ENCODE assay signal across 14 mouse cellular contexts in the genomic region with DNA sequence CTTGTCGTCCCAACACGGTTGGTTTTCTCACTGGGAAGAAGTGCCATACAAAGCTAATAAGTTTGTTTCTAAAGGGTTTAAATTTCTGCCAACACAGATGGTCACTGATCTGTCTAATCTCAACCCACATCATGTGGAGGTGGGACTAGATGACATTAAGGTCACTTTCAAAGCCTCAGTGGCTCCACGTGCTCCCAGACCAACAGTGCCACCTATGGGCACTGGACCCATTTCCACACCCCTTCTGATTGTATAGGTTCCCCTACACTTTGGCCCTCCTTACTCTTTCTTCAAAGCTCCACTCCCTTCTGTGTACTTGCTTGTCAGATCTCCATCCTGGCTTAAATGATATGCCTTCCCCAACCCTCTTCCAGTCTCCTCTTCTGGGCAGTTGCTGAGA. TPM values are rescaled to one million over a fixed set of nuclear protein-coding genes. Genes with fewer than 3 reads are reported as not detected.
DNase-seq lines count a peak whose midpoint lies in the region; ATAC-seq and TF ChIP-seq lines count a peak whose summit lies in the region.
"Had no signal": no experiment of that assay in that cellular context is flagged by ENCODE, and none has a peak within 500 bp of the region (broad histone marks: within the 10 kb centered on the region; RNA-seq: fewer than 3 reads in every experiment).

No protein-coding gene starts in this region.

- H3K27me3 ChIP-seq in heart, adult 2 months (ENCODE audit: control insufficient read depth, insufficient read depth, low read length): no peaks in the 10 kb centered on the region
- H3K27me3 ChIP-seq in liver, adult 2 months (ENCODE audit: control insufficient read depth, insufficient read depth, low read length): no peaks in the 10 kb centered on the region
- H3K27me3 ChIP-seq in liver, embryonic 12.5 days (replicated peaks): 0 out of 2 replicates have a peak, but pooled peaks cover 7% of the 10 kb centered on the region

- no peak overlapping the region for H3K27ac ChIP-seq in heart, adult 2 months
- H3K27ac ChIP-seq in liver, adult 2 months (replicated peaks; ENCODE audit: insufficient read depth, low read depth, low read length): no peak overlapping the region
- no peak overlapping the region for H3K27ac ChIP-seq in liver, embryonic 12.5 days
- H3K27ac ChIP-seq: forebrain, embryonic 10.5 days; midbrain, embryonic 10.5 days had no signal

- peak; percentile 41 for TF ChIP-seq CTCF in heart, adult 2 months (IDR thresholded peaks at IDR 0.05)
- 0 out of 2 replicates have a peak, but pooled peaks have one; percentile 30 for TF ChIP-seq CTCF in liver, adult 2 months (IDR thresholded peaks at IDR 0.05; ENCODE audit: low read depth, low read length)

- H3K4me1 ChIP-seq in heart, adult 2 months (ENCODE audit: control insufficient read depth, insufficient read depth, low read length): no peaks in the 10 kb centered on the region
- no peaks in the 10 kb centered on the region for H3K4me1 ChIP-seq in liver, adult 2 months (ENCODE audit: control insufficient read depth, insufficient read depth, low read length)
- H3K4me1 ChIP-seq in liver, embryonic 12.5 days: no peaks in the 10 kb centered on the region

- H3K4me3 ChIP-seq in heart, adult 2 months: no peak overlapping the region
- H3K4me3 ChIP-seq in liver, adult 2 months (ENCODE audit: insufficient read depth, low read depth, low read length): no peak overlapping the region
- H3K4me3 ChIP-seq in liver, embryonic 12.5 days: no peak overlapping the region
- H3K4me3 ChIP-seq: forebrain, embryonic 10.5 days; midbrain, embryonic 10.5 days had no signal

- no peak for TF ChIP-seq POLR2A in heart, adult 2 months (IDR thresholded peaks at IDR 0.05; ENCODE audit: insufficient read depth, low read depth, low read length)
- no peak for TF ChIP-seq POLR2A in liver, adult 2 months (IDR thresholded peaks at IDR 0.05; ENCODE audit: extremely low read depth, insufficient read depth, low read length)

- intact Hi-C loops in heart, adult 2 months (cut with DNase I): no loop called here
- intact Hi-C loops in heart, postnatal 10 days (cut with DNase I): no loop called here
- intact Hi-C loops in left cerebral cortex, postnatal 4 days (cut with DNase I): no loop called here

- no peak for TF ChIP-seq EP300 in heart, adult 2 months (IDR thresholded peaks at IDR 0.05; ENCODE audit: insufficient read depth, low read depth, low read length)

- H3K36me3 ChIP-seq in heart, adult 2 months (ENCODE audit: control insufficient read depth, insufficient read depth, low read length): no peaks in the 10 kb centered on the region
- H3K36me3 ChIP-seq in liver, adult 2 months (ENCODE audit: control insufficient read depth, insufficient read depth, low read length): no peaks in the 10 kb centered on the region
- no peaks in the 10 kb centered on the region for H3K36me3 ChIP-seq in liver, embryonic 12.5 days
- H3K36me3 ChIP-seq: forebrain, embryonic 10.5 days; midbrain, embryonic 10.5 days had no signal

- no peak overlapping the region for H3K4me2 ChIP-seq in liver, embryonic 12.5 days

- no peak for DNase-seq in heart, adult 2 months
- DNase-seq in heart, postnatal 10 days: no peak
- DNase-seq in liver, adult 2 months (ENCODE audit: extremely low read depth, low read depth, low spot score): no peak
- DNase-seq in A20 (ENCODE audit: low read depth, low spot score): peak; percentile 48
- DNase-seq in adrenal gland, postnatal 25 days: no peak
- DNase-seq in left cerebral cortex, postnatal 4 days: no peak
- DNase-seq: cerebellum, adult 8-10 months; gastrocnemius, postnatal 14 days had no signal

- WGBS in heart, adult 2 months: 66% methylated on average over 3 of the region's 3 CpGs
- WGBS in liver, adult 2 months: 70% methylated on average over 3 of the region's 3 CpGs
- 58% methylated on average over 3 of the region's 3 CpGs for WGBS in liver, embryonic 12.5 days (ENCODE audit: insufficient replicate concordance)

- H3K9me3 ChIP-seq in liver, embryonic 12.5 days (replicated peaks): no peaks in the 10 kb centered on the region
- H3K9me3 ChIP-seq: forebrain, embryonic 10.5 days; midbrain, embryonic 10.5 days had no signal

- ATAC-seq in liver, embryonic 12.5 days: no peak
- ATAC-seq in granulocyte monocyte progenitor cell, adult 5-6 weeks (replicated peaks; ENCODE audit: poor library complexity, severe bottlenecking): peak; percentile 52; the same call in 1 of the 2 replicates
- ATAC-seq: hindbrain, embryonic 16.5 days had no signal

- no peak overlapping the region for H3K9ac ChIP-seq in heart, adult 2 months (ENCODE audit: low read depth, low read length)
- H3K9ac ChIP-seq in liver, adult 2 months (ENCODE audit: low read depth, low read length): no peak overlapping the region
- no peak overlapping the region for H3K9ac ChIP-seq in liver, embryonic 12.5 days

- no peaks in the 10 kb centered on the region for H3K79me2 ChIP-seq in heart, adult 2 months (replicated peaks; ENCODE audit: control insufficient read depth, insufficient read depth, low read length)
- no peaks in the 10 kb centered on the region for H3K79me2 ChIP-seq in liver, adult 2 months (ENCODE audit: control insufficient read depth, insufficient read depth, low read length)

RNA-seq across cellular contexts. Expression of gene Lrrc1, which starts 35.2 kb away (rescaled TPM):
- 10 to 100 TPM; 13.3 to 13.8 TPM for total RNA-seq in heart, adult 2 months (2021)
- polyA plus RNA-seq in heart, adult 2 months (2012; rRNA removed): 21.5 and 26.6 TPM in 2 replicates
- total RNA-seq in heart, postnatal 10 days (2021): 10 to 100 TPM; 26.2 to 32.5 TPM
- 1.4 and 1.5 TPM in 2 replicates for total RNA-seq in liver, adult 2 months (2014; rRNA removed)
- polyA plus RNA-seq in liver, adult 2 months (2012; rRNA removed): 0.32 and 0.40 TPM in 2 replicates
- 4.0 and 4.4 TPM in 2 replicates for polyA plus RNA-seq in liver, embryonic 12.5 days (2016; fragmentation: Nextera tagmentation; extraction: Ambion mirVana)
- total RNA-seq in granulocyte monocyte progenitor cell, adult 5-6 weeks (2014; fragmentation: Nextera tagmentation): 16.3 and 17.1 TPM in 2 replicates
- total RNA-seq in granulocyte monocyte progenitor cell, adult 5-6 weeks (2017): 9.5 and 10.9 TPM in 2 replicates
- total RNA-seq in adrenal gland, postnatal 25 days (2021): 12.8 and 15.4 TPM in 2 replicates
- 1 to 10 TPM; 8.0 to 8.3 TPM for total RNA-seq in left cerebral cortex, postnatal 4 days (2021)

RNA-seq across cellular contexts. Expression of gene Klhl31, which starts 56.5 kb away (rescaled TPM):
- 100 to 1,000 TPM; 116 to 122 TPM for total RNA-seq in heart, adult 2 months (2021)
- 22.4 and 49.2 TPM in 2 replicates for polyA plus RNA-seq in heart, adult 2 months (2012; rRNA removed)
- 100 to 1,000 TPM; 115 to 125 TPM for total RNA-seq in heart, postnatal 10 days (2021)
- total RNA-seq in liver, adult 2 months (2014; rRNA removed): 0.18 TPM in 1 of 2 replicates, not detected in the other
- polyA plus RNA-seq in liver, adult 2 months (2012; rRNA removed): not detected in 2 replicates
- 0.08 and 0.29 TPM in 2 replicates for polyA plus RNA-seq in liver, embryonic 12.5 days (2016; fragmentation: Nextera tagmentation; extraction: Ambion mirVana)
- not detected in 2 replicates for total RNA-seq in granulocyte monocyte progenitor cell, adult 5-6 weeks (2014; fragmentation: Nextera tagmentation)
- not detected in 2 replicates for total RNA-seq in granulocyte monocyte progenitor cell, adult 5-6 weeks (2017)
- 0.03 TPM in 1 of 2 replicates, not detected in the other for total RNA-seq in adrenal gland, postnatal 25 days (2021)
- under 1 TPM; 0.18 TPM for total RNA-seq in left cerebral cortex, postnatal 4 days (2021)
- total RNA-seq: adrenal gland, postnatal 36 days had no signal

Comparison
In these comparisons a context has a peak if more than half of its experiments do, and no peak if none do; other contexts are left out.
1. RNA of gene Klhl31, which starts 56.5 kb away (total RNA-seq): 115 to 125 TPM in heart, postnatal 10 days and 116 to 122 TPM in heart, adult 2 months; 0.18 TPM in liver, adult 2 months, 0.18 TPM in left cerebral cortex, postnatal 4 days, 0.03 TPM in adrenal gland, postnatal 25 days and not detected in granulocyte monocyte progenitor cell, adult 5-6 weeks; every median in the first group is over 10 times any median in the second.